Mouse (Mus musculus): ENCODE data around the gene Gpr18. TPM values are rescaled to one million over a fixed set of nuclear protein-coding genes. Genes with fewer than 3 reads are reported as not detected.

The Gpr18 gene
- total RNA-seq (2021): not detected
- long read RNA-seq, experiment 1: 0 reads
- long read RNA-seq, experiment 2: 0 reads

- no peak for DNase-seq
These were observed at the start of gene Gpr18 for GRCm38 (mm10) chr14:121915621-121916020. TSS of gene Gpr18 (minus strand) at chr14:121915781.

GRCm38 (mm10) chr14:121964990-121965389 is 49.4 kb upstream of the Gpr18 start, which contains the start of gene Gpr183:
TSS of gene Gpr183 (minus strand) at chr14:121965195.
- no peak for DNase-seq

- no peak for DNase-seq
These were observed 48.4 kb upstream of the Gpr18 start for GRCm38 (mm10) chr14:121963942-121964335.

- no peak for DNase-seq
These were observed 47.8 kb upstream of the Gpr18 start for GRCm38 (mm10) chr14:121963251-121963941.

- DNase-seq: no peak
These were observed 46.7 kb upstream of the Gpr18 start for GRCm38 (mm10) chr14:121962128-121962890.

- DNase-seq: no peak
These were observed 46.0 kb upstream of the Gpr18 start for GRCm38 (mm10) chr14:121961496-121962127.

GRCm38 (mm10) chr14:121960997-121961396 is 45.4 kb upstream of the Gpr18 start:
- DNase-seq: no peak

GRCm38 (mm10) chr14:121960531-121960930 is 45.0 kb upstream of the Gpr18 start:
- no peak for DNase-seq

- DNase-seq: no peak
These were observed 44.5 kb upstream of the Gpr18 start for GRCm38 (mm10) chr14:121960031-121960430.

- no peak for DNase-seq
These were observed 44.0 kb upstream of the Gpr18 start for GRCm38 (mm10) chr14:121959538-121959980.

- DNase-seq: no peak
These were observed 43.4 kb upstream of the Gpr18 start for GRCm38 (mm10) chr14:121958751-121959537.

- no peak for DNase-seq
These were observed 42.6 kb upstream of the Gpr18 start for GRCm38 (mm10) chr14:121958041-121958750.

- no peak for DNase-seq
These were observed 41.7 kb upstream of the Gpr18 start for GRCm38 (mm10) chr14:121957176-121957871.

GRCm38 (mm10) chr14:121956291-121956690 is 40.7 kb upstream of the Gpr18 start:
- no peak for DNase-seq

GRCm38 (mm10) chr14:121955176-121955795 is 39.7 kb upstream of the Gpr18 start:
- no peak for DNase-seq

- DNase-seq: no peak
These were observed 39.0 kb upstream of the Gpr18 start for GRCm38 (mm10) chr14:121954608-121955007.

GRCm38 (mm10) chr14:121954129-121954528 is 38.5 kb upstream of the Gpr18 start:
- DNase-seq: no peak

- DNase-seq: no peak
These were observed 36.4 kb upstream of the Gpr18 start for GRCm38 (mm10) chr14:121952046-121952400.

- DNase-seq: no peak
These were observed 35.9 kb upstream of the Gpr18 start for GRCm38 (mm10) chr14:121951399-121952045.

- no peak for DNase-seq
These were observed 34.3 kb upstream of the Gpr18 start for GRCm38 (mm10) chr14:121949897-121950296.

Data from gastrocnemius, postnatal 25 days (tissue).